Mouse (Mus musculus): ENCODE measurements at regions not wholly inside any gene's neighbourhood (a gene's known extent, or its start where the extent isn't known, plus 50 kb on each side); places are given as distances from the start of the nearest gene placed in this dataset.

DNA sequence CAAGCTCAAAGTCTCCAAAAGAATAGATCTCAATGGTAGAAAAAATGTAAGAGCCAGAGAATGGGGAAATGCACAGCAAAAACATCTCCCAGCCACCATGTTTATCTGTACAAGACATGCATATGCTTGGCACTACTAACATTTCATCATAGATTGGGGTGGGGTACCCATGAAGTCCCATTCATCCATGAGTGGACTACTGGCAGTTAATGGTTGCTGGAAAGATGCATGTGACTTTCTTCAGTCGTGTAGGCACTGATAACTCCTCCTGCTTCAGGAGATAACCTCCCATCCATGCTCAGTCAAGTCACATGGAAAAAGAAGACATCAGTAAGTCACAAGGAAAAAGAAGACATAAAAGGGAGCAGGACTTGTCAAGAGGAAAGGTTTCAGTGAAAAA lies 65.3 kb downstream of the Lpar4 start:
- intact Hi-C loops (cut with DNase I) = no loop called here
- no peak for DNase-seq

DNA sequence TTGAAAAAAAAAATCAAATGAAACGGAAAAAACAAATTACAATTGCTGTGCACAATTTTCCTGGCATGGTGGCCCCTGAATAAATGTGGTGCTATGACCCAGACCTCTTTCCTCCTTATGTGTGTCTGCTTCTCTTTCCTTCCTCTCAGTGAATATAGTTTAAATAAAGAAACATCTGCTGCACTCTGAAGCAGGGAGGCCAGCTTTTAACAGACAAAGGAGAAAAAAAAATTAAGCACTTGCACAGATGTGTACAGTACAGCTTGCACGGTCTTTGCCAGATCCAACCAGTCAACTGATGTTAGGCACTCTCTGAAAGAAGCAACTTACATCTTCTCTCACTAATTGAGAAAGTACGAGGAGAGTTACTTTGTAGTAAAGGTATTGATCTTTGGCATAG lies 66.4 kb downstream of the Lpar4 start:
- intact Hi-C loops (cut with DNase I) = no loop called here
- no peak for DNase-seq

DNA sequence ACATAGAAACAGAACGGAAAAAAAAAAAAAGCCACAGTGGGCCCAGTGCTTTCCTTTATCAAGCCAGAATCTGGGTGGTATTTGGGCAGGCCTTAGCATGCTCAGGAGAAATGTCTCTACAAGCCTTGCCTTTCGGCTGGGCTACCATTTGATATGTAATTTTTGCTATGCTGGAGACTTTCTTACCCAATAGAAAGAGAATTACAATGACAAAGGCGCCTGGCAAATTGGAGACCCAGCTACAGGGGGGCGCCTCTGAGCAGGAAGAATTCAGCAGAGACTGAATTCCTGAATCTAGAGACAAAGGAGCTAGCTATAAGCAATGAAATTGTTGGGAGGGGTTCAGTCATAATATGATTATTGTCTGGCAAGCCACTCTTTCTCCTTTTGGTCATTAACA lies 67.4 kb downstream of the Lpar4 start:
- intact Hi-C loops (cut with DNase I) = no loop called here
- no peak for DNase-seq

GRCm38 (mm10) chrX:107004496-107004895 lies 83.8 kb upstream of the P2ry10 start:
- no peak for DNase-seq
- intact Hi-C loops (cut with DNase I) = no loop called here

GRCm38 (mm10) chrX:107008968-107009367 lies 79.3 kb upstream of the P2ry10 start:
- intact Hi-C loops (cut with DNase I) = no loop called here
- DNase-seq = no peak

DNA sequence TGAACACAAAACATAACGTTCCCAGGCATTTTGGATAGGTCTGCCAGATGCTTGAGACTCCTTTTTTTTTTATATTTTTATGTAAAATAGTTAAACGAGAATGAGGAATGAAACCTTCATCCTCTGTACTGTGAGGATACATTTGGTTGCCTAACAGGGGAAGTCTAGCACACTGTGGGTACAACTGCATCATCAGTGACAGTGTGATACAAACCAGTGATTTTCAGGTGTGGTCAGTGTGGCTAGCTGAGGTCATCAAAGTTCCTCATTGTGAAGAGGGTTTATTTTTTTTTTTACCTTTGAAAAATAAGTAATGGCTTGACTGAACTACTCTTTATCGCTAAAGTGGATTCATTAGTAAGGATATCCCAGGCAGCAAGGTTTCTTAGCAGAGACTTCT lies 75.7 kb upstream of the P2ry10 start:
- intact Hi-C loops (cut with DNase I) = loop anchor here (10.0 kb wide), 1 partner anchor 218 kb away; no protein-coding TSS in a partner anchor
- no peak for DNase-seq

- no peak for DNase-seq
- intact Hi-C loops (cut with DNase I) = loop anchor here (10.0 kb wide), 1 partner anchor 221 kb away; no protein-coding TSS in a partner anchor
Measured at GRCm38 (mm10) chrX:107015335-107015734, 73.0 kb upstream of the P2ry10 start.

DNA sequence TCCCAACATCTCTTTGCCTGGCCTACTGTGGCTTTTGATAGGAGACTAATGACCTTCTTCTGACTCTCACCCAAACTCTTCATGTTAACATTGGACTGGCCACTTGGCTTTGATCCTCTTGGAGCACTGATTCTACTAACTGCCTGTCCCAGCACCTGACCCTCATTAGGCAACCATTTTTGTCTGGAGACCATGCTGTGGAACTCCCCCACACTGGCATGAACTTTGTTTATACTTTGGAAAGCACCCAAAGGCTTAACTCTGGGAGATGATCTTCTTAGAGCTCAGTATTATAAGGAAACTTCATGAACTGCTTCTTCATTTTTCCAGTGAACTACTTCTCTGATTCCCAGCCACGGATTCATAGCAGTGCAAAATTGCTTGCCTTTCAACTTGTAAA lies 56.6 kb upstream of the P2ry10 start:
- intact Hi-C loops (cut with DNase I) = no loop called here
- no peak for DNase-seq

- DNase-seq = no peak
- intact Hi-C loops (cut with DNase I) = no loop called here
Measured at GRCm38 (mm10) chrX:107038041-107038440, 50.3 kb upstream of the P2ry10 start.

All from gastrocnemius, postnatal 36 days (tissue).